Mouse (Mus musculus): ENCODE results near the gene Zfp607b.

Zfp607b gene

DNA sequence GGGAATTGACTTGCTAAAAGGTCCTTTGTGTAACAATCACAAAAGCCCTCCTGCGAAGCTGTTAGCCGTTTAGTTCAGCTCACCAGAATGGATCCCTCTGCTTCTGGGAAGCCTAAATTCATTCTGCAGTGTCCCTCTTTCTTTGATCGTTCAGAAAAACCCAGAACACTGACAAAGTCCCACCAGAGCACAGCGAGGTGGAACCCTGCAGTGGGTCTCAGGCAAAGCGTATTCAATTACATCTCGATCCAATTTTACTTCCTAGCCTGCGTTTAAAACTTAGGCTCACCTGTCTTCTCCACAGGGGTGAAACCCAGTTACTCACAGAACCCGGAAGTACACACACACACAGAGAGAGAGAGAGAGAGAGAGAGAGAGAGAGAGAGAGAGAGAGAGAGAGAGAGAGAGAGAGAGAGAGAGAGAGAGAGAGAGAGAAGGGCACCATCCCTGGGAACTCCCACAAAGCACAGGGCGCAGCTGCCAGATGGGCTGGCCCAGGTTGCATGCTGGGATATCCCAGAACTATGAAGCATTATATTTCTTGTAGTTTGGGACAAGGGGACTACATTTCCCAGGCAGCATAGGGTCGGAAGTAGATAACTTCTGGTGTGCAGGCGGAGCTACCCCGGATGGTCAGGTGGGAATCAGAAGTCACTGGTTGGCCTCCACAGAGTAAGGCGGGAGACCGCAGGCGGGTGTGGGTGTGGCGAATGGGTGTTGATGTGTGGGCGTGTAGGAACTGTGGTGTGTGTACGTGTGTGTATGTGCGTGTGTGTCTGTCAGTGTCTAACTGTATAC is at the start of gene Zfp607b:
Gene Zfp607b, plus strand, starts transcription at position 526 of the 798 bp plus-strand sequence.
- peak; percentile 100 for DNase-seq (ENCODE audit: low read depth)

DNA sequence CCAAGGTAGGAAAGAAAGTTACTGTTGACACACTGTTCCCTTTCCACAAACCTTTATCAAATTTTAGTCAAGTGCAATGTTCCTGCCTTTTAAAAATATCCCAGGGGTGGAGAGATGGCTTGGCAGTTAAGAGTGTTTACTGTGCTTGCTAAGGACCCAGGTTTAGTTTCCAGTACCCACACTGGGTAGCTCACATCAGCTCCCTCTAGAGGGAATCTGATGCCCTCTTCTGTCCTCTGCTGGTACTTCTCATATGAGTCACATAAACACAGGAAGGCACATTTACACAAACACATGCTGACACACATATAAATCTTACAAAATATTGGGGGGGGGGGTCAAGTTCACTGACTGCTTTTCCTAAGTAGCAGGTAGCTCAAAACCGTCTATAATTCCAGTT is 44.7 kb upstream of the Zfp607b start:
- peak; percentile 66 for DNase-seq (ENCODE audit: low read depth)

GRCm38 (mm10) chr7:27646516-27646915 is 42.6 kb upstream of the Zfp607b start:
- no peak for DNase-seq (ENCODE audit: low read depth)

GRCm38 (mm10) chr7:27647281-27648002 is 41.7 kb upstream of the Zfp607b start:
- DNase-seq (ENCODE audit: low read depth) = no peak

DNA sequence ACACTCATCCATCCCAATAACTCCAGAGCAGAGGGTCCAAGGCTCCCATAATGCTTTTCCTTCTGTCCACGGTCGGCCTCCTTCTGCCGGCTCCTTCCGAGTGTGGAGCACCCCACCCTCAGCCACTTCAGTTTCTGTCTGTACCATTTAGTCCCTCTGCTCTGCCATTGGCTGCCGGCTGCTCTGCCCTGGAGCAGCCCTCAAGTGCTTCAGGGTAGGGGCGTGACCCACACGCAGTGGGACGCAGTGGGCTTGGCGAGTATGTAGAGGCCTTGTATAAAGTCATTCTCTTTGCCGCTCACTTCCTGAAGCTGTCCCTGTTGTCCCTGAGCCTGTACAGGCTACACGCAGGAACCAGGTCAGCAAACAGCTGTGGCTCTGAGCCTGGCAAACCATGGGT is 39.4 kb upstream of the Zfp607b start:
- no peak for DNase-seq (ENCODE audit: low read depth)

DNA sequence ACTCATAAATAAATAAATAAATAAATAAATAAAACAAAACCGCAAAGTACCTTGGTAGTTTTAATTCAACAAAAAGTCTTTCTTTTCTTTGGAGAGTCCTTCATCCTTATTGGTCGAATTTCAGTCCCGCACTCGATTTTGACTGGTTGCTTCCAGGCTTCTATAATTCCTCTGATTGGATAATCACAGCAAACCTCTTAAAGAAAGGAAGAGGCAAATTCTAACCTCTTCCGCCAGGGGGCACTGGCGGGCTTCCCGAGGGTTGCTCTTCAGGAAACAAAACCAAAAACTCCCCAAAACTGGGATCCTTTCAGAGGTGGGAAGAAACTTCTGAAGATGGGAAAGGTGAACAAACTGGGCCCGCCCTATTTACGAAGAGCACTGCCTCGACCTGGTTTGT is 38.2 kb upstream of the Zfp607b start:
- peak; percentile 94 for DNase-seq (ENCODE audit: low read depth)

DNA sequence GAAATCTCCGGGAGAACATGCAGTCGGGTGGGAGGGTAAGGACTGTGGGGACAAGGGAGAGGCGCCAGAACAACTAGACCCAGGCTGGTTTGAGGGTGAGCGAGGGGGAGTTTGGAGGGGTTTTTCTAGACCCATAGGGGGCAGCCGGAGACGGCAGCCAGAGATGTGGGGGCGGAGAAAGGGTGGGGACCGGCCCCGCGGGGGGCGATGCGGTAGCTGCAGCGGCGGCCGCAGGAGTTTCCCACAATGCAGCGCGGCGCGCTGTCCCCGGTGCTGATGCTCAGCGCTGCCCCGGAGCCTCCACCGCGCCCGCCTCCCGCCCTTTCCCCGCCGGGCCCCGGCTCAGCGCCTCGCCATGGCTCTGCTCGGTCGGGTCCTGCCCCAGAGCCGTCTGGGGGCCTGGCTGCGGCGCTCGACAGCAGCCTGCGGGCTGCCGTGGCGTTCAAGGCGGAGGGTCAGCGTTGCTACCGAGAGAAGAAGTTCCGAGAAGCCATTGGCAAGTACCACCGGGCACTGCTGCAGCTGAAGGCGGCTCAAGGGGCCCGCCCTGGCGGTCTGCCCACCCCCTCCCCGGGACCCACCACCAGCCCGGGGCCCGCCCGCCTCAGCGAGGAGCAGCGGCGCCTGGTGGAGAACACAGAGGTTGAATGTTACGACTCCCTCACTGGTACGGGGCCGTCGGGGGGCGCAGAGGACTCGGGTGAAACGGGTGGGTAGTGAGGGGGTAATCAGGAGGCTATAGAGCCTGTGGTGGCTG is 35.3 kb upstream of the Zfp607b start, which contains the start of gene Ttc9b:
Gene Ttc9b, plus strand, starts transcription at position 235 of the 757 bp plus-strand sequence.
- DNase-seq (ENCODE audit: low read depth) = no peak

- peak; percentile 55 for DNase-seq (ENCODE audit: low read depth)
Observed at GRCm38 (mm10) chr7:27654607-27655276, 34.4 kb upstream of the Zfp607b start.

GRCm38 (mm10) chr7:27655545-27655944 is 33.6 kb upstream of the Zfp607b start:
- DNase-seq (ENCODE audit: low read depth) = no peak

- DNase-seq (ENCODE audit: low read depth) = no peak
Observed at GRCm38 (mm10) chr7:27656600-27656999, 32.5 kb upstream of the Zfp607b start.

GRCm38 (mm10) chr7:27657824-27658395 is 31.2 kb upstream of the Zfp607b start:
- DNase-seq (ENCODE audit: low read depth) = no peak

- no peak for DNase-seq (ENCODE audit: low read depth)
Observed at GRCm38 (mm10) chr7:27658712-27659663, 30.2 kb upstream of the Zfp607b start.

- DNase-seq (ENCODE audit: low read depth) = no peak
Observed at GRCm38 (mm10) chr7:27662038-27662437, 27.1 kb upstream of the Zfp607b start.

DNA sequence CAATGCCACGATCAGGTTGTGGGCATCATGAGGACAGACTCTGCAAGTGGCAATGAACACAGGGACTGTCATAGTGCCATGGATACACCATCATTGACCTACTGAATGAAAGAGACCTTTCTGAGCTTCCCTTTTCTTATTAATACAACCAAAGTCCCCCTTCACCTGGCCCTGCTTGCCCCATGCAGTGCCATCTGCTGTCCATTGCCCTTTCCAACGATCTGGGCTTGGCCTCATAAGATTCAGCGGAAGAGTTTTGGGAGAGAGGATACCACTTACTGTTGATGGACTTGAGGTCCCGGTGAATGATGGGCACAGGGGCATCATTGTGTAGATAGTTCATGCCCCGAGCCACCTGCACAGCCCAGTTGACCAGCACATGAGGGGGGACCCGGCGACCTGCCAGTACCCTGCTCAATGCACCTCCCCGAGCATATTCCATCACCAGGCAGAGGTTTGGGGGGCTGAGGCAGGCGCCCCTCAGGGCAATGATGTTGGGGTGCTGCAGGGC is 16.0 kb upstream of the Zfp607b start:
- DNase-seq (ENCODE audit: low read depth) = no peak

GRCm38 (mm10) chr7:27673575-27674131 is 15.5 kb upstream of the Zfp607b start:
- DNase-seq (ENCODE audit: low read depth) = no peak

GRCm38 (mm10) chr7:27674195-27674521 is 15.0 kb upstream of the Zfp607b start:
- no peak for DNase-seq (ENCODE audit: low read depth)

DNA sequence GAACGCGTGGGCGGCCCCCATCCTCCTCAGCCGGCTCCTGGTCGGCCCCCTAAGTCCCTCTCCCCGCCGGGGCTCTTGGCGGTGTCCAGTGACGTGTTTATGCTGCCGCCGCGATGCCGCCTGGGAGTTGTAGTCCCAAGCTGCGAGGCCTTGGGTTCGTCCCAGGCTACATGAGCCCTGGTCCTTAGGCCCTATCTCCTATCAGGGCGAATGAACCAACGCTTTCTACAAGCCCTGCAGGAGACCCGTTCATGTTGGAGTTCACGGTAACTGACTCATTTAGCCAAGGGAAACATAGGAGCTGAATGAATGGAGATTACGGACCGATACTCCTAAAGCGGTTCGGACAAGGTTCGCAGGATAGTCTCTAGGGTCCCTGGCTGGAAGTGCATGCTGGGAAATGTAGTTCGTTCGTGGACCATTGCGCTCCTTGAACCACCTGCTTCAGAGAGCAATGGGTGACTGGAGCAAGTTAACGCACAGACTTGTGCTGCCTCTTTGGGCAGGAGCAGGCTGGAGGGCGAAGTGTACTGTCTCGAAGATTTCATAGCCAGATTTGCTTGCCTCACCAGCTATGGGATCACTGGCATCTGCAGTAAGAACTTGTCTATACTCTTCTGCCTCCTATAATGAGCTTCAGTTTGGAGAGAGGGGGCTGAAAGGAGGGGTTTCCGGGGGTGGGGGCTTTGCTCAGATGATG is 14.5 kb upstream of the Zfp607b start, which contains the start of gene Map3k10:
Gene Map3k10, minus strand, starts transcription at position 77 of the 700 bp plus-strand sequence.
- peak; percentile 97 for DNase-seq (ENCODE audit: low read depth)

DNA sequence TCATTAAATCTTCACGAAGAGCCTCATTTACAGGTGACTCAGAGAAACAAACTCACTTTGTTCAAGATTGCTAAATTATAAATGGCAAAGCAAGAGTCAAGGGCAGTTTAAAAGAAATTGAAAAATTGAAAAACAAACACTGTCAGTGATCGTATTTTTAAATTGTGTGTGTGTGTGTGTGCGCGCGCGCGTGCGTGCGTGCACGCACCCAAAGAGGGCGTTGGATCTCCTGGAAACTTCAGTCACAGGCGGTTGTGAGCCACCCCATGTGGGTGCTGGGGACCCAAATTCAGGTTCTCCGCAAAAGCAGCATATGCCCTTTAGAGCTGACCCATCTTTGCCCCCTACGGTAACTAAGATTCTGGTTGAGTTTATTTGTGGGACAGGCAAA is 13.9 kb upstream of the Zfp607b start:
- no peak for DNase-seq (ENCODE audit: low read depth)

DNA sequence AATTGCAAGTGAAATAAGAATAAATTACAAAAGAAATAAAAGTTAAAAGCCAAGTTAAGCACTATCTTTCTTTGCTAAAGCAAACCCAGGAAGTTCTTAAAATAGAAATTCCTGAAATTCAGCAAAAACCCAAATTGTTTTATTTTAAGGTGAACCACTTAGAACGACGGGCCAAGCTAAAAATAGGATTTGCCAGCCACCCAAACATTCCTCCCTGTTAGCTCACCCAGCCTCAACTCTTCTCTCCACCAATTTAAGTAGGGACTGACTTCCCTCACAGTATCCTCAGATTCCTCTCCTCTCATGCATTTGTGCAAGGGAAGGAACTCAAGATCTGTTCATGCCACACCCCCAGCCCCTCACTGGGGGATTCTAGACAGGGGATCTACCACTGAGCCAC is 5.9 kb upstream of the Zfp607b start:
- DNase-seq (ENCODE audit: low read depth) = no peak

Data from 416B (cell line).